Mouse (Mus musculus) liver, embryonic 16.5 days (tissue): ENCODE measurements around the gene 4933417A18Rik. TPM values are rescaled to one million over a fixed set of nuclear protein-coding genes. Genes with fewer than 3 reads are reported as not detected.
"Not testable (repeated sequence)": the region's sequence is repeated elsewhere in the genome, so short reads cannot be mapped to it uniquely, and the experiment has no call there.

Experiments used
- ATAC-seq: fragments of 200-750 bp; cut with Nextera tagmentation; 2 replicates; pipeline ENCODE4 v1.8.0; 2017; ENCODE audit warnings: low read depth, mild to moderate bottlenecking, moderate number of reproducible peaks, moderate library complexity
- H3K27ac ChIP-seq: fragments of 300-500 bp; sonication (generic); 2 replicates; pipeline ENCODE4 v1.5.1; 2014; ENCODE audit warnings: mild to moderate bottlenecking, low read length
- H3K27me3 ChIP-seq: fragments of 300-500 bp; sonication (generic); 2 replicates; pipeline ENCODE4 v1.6.1; 2014; ENCODE audit warnings: low read depth, low read length, mixed read lengths; ENCODE audit not compliant: control insufficient read depth, insufficient read depth
- H3K36me3 ChIP-seq: fragments of 300-500 bp; sonication (generic); 2 replicates; pipeline ENCODE4 v1.6.1; 2014; ENCODE audit warnings: mild to moderate bottlenecking; ENCODE audit not compliant: control insufficient read depth, insufficient read depth
- H3K4me1 ChIP-seq: fragments of 300-500 bp; sonication (generic); 2 replicates; pipeline ENCODE4 v1.6.1; 2014; ENCODE audit warnings: low read depth, low read length, mixed read lengths; ENCODE audit not compliant: control insufficient read depth
- H3K4me2 ChIP-seq: fragments of 300-500 bp; sonication (generic); 2 replicates; pipeline ENCODE4 v1.6.1; 2014; ENCODE audit warnings: low read depth, low read length, mixed read lengths
- H3K4me3 ChIP-seq: fragments of 300-500 bp; sonication (generic); 2 replicates; pipeline ENCODE4 v1.5.1; 2014; ENCODE audit warnings: low read depth, mild to moderate bottlenecking, low read length
- H3K9ac ChIP-seq: fragments of 300-500 bp; sonication (generic); 2 replicates; pipeline ENCODE4 v1.6.1; 2014; ENCODE audit warnings: low read depth, low read length
- H3K9me3 ChIP-seq: fragments of 300-500 bp; sonication (generic); replicated peaks from 2 replicates; pipeline ENCODE4 v1.6.1; 2016; ENCODE audit warnings: low read length; ENCODE audit not compliant: control insufficient read depth
- whole genome bisulfite sequencing: fragments of 180-500 bp; shearing (Covaris S2); extraction: QIAGEN DNeasy Blood & Tissue Kit; methylation state at CpG from one replicate; pipeline ENCODE4 v1.1.7; 2014; ENCODE audit not compliant: insufficient replicate concordance; 5-methylcytosine and 5-hydroxymethylcytosine counted together
- polyA plus RNA-seq: library from polyadenylated mRNA; unstranded; fragments of >200 nt; fragmentation: Nextera tagmentation; extraction: Ambion mirVana; gene quantifications from 2 replicates; pipeline ENCODE4 v1.2.1, GENCODE M21; 2015

The 4933417A18Rik gene
- not detected in 2 replicates for polyA plus RNA-seq

- Histone ChIP-seq H3K4me1 (no peaks in the 10 kb centered on the region), H3K4me2 (no peak within 1 kb of the TSS), H3K9me3 (no peaks in the 10 kb centered on the region), H3K9ac (no peak within 1 kb of the TSS), H3K27ac (no peak within 1 kb of the TSS), H3K4me3 (no peak within 1 kb of the TSS), H3K36me3 (no peaks in the 10 kb centered on the region), H3K27me3 (no peaks in the 10 kb centered on the region)
- 55% methylated on average over 4 of the region's 4 CpGs for WGBS
- no peak for ATAC-seq
These were observed at the start of gene 4933417A18Rik, which contains the start of gene Fam217a for GRCm38 (mm10) chr13:34924210-34924609. Gene 4933417A18Rik, plus strand, starts transcription at chr13:34924409. Gene Fam217a, minus strand, starts transcription at chr13:34924310.

GRCm38 (mm10) chr13:34874736-34875135 is 49.5 kb upstream of the 4933417A18Rik start:
- 14% methylated on average over 13 of the region's 13 CpGs for WGBS
- peaks cover 22% of the 10 kb centered on the region for H3K4me1 ChIP-seq
- H3K4me3 ChIP-seq, result peak overlapping the region; percentile 98
- H3K27ac ChIP-seq, result peak overlapping the region; percentile 99
- H3K27me3 ChIP-seq, H3K36me3 ChIP-seq, ATAC-seq, H3K9me3 ChIP-seq: not testable (repeated sequence)
- peak overlapping the region; percentile 95 for H3K9ac ChIP-seq
- H3K4me2 ChIP-seq, result peak overlapping the region; percentile 91

- Histone ChIP-seq H3K9me3 (no peaks in the 10 kb centered on the region), H3K4me2 (peak within 1 kb of the TSS; percentile 91), H3K4me3 (peak within 1 kb of the TSS; percentile 98), H3K36me3 (no peaks in the 10 kb centered on the region), H3K4me1 (peaks cover 22% of the 10 kb centered on the region), H3K27ac (peak within 1 kb of the TSS; percentile 99), H3K9ac (peak within 1 kb of the TSS; percentile 95), H3K27me3 (no peaks in the 10 kb centered on the region)
- under 1% methylated on average over 38 of the region's 40 CpGs for WGBS
- peak; percentile 68 for ATAC-seq
These were observed 49.0 kb upstream of the 4933417A18Rik start, which contains the start of gene Prpf4b for GRCm38 (mm10) chr13:34875166-34875710. Gene Prpf4b, plus strand, starts transcription at chr13:34875302.

GRCm38 (mm10) chr13:34875741-34876445 is 48.3 kb upstream of the 4933417A18Rik start:
- Histone ChIP-seq H3K9ac (peak overlapping the region; percentile 95), H3K4me2 (peak overlapping the region; percentile 91), H3K4me3 (peak overlapping the region; percentile 98), H3K27ac (peak overlapping the region; percentile 99), H3K4me1 (peaks cover 22% of the 10 kb centered on the region), H3K27me3 (no peaks in the 10 kb centered on the region), H3K9me3 (no peaks in the 10 kb centered on the region), H3K36me3 (no peaks in the 10 kb centered on the region)
- ATAC-seq, result peak; percentile 50
- WGBS, result under 1% methylated on average over 47 of the region's 50 CpGs

- peak overlapping the region; percentile 95 for H3K9ac ChIP-seq
- ATAC-seq, result no peak
- peak overlapping the region; percentile 98 for H3K4me3 ChIP-seq
- H3K27me3 ChIP-seq, result no peaks in the 10 kb centered on the region
- 0% methylated on average over 3 of the region's 3 CpGs for WGBS
- H3K4me1 ChIP-seq, result peaks cover 22% of the 10 kb centered on the region
- H3K36me3 ChIP-seq, result no peaks in the 10 kb centered on the region
- peak overlapping the region; percentile 99 for H3K27ac ChIP-seq
- H3K9me3 ChIP-seq, result no peaks in the 10 kb centered on the region
- H3K4me2 ChIP-seq, result peak overlapping the region; percentile 91
These were observed 47.7 kb upstream of the 4933417A18Rik start for GRCm38 (mm10) chr13:34876481-34876880.

GRCm38 (mm10) chr13:34892871-34893270 is 31.3 kb upstream of the 4933417A18Rik start:
- H3K27ac ChIP-seq, result no peak overlapping the region
- H3K9ac ChIP-seq, result no peak overlapping the region
- H3K4me3 ChIP-seq, result no peak overlapping the region
- no peak overlapping the region for H3K4me2 ChIP-seq
- H3K36me3 ChIP-seq, result peaks cover 65% of the 10 kb centered on the region
- 88% methylated on average over 1 of the region's 1 CpGs for WGBS
- no peaks in the 10 kb centered on the region for H3K27me3 ChIP-seq
- no peaks in the 10 kb centered on the region for H3K4me1 ChIP-seq
- ATAC-seq, result no peak
- H3K9me3 ChIP-seq, result no peaks in the 10 kb centered on the region

GRCm38 (mm10) chr13:34914614-34915013 is 9.6 kb upstream of the 4933417A18Rik start:
- Histone ChIP-seq H3K4me3 (no peak overlapping the region), H3K9me3 (no peaks in the 10 kb centered on the region), H3K27ac (no peak overlapping the region), H3K36me3 (no peaks in the 10 kb centered on the region), H3K27me3 (0 out of 2 replicates have a peak, but pooled peaks cover 2% of the 10 kb centered on the region), H3K9ac (no peak overlapping the region), H3K4me1 (no peaks in the 10 kb centered on the region), H3K4me2 (no peak overlapping the region)
- WGBS, result 32% methylated on average over 9 of the region's 9 CpGs
- ATAC-seq, result no peak

GRCm38 (mm10) chr13:34916520-34917167 is 7.6 kb upstream of the 4933417A18Rik start:
- 32% methylated on average over 37 of the region's 37 CpGs for WGBS
- no peaks in the 10 kb centered on the region for H3K4me1 ChIP-seq
- H3K4me2 ChIP-seq, result peak overlapping the region; percentile 47
- peak overlapping the region; percentile 34 for H3K4me3 ChIP-seq
- H3K9ac ChIP-seq, result no peak overlapping the region
- no peaks in the 10 kb centered on the region for H3K9me3 ChIP-seq
- 0 out of 2 replicates have a peak, but pooled peaks cover 2% of the 10 kb centered on the region for H3K27me3 ChIP-seq
- no peaks in the 10 kb centered on the region for H3K36me3 ChIP-seq
- ATAC-seq, result no peak
- H3K27ac ChIP-seq, result no peak overlapping the region
